Mouse (Mus musculus) G1E (cell line): ENCODE measurements around the gene Rnf41.

Experiments used
- CTCF ChIP-seq: IDR thresholded peaks from 2 replicates; pipeline ENCODE4 v1.5.1; 2012; ENCODE audit warnings: low read depth, low read length, inconsistent platforms, mixed read lengths
- GATA1 ChIP-seq: IDR thresholded peaks from 2 replicates; pipeline ENCODE4 v1.6.1; 2012; ENCODE audit warnings: borderline replicate concordance, low read length, inconsistent platforms, mixed read lengths
- POLR2AphosphoS5 ChIP-seq: IDR thresholded peaks from 2 replicates; pipeline ENCODE4 v1.6.1; 2012; ENCODE audit warnings: low read depth, low read length, inconsistent platforms; ENCODE audit not compliant: insufficient replicate concordance

- TF ChIP-seq CTCF (no peak), POLR2AphosphoS5 (no peak), GATA1 (no peak)
These were observed 23.8 kb downstream of the Rnf41 start for GRCm38 (mm10) chr10:128435186-128435823.
